Mouse (Mus musculus) CH12F3 (cell line): ENCODE results near the gene AC170998.1.
"Not testable (repeated sequence)": the region's sequence is repeated elsewhere in the genome, so short reads cannot be mapped to it uniquely, and the experiment has no call there.

Experiments
- in situ Hi-C: fragments of 300-500 bp; cut with MboI; formaldehyde crosslinking; loops from 2 replicates; pipeline ENCODE4 v1.14.3; 2020; ENCODE audit warnings: low sequenced_read_pairs

The AC170998.1 gene

DNA sequence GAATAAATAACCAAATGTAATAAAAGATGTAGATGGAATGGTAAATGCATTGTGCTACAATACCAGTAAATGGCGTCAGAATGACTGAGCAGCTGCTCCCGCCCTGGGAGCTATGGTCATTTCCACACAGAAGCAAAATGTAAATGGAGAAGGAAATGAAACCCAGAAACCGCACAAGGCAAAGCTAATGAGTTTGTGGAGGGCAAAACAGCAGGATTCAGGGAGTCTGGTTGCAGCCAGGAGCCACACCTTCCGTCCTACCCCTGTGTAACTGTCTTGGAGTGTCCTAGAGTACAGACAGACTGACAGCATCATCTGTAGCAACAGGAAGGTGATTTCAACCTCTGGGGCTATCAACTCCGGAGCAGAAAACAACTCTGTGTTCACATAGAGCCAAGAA, 30.6 kb downstream of the AC170998.1 start:
- in situ Hi-C loops, result no loop called here

DNA sequence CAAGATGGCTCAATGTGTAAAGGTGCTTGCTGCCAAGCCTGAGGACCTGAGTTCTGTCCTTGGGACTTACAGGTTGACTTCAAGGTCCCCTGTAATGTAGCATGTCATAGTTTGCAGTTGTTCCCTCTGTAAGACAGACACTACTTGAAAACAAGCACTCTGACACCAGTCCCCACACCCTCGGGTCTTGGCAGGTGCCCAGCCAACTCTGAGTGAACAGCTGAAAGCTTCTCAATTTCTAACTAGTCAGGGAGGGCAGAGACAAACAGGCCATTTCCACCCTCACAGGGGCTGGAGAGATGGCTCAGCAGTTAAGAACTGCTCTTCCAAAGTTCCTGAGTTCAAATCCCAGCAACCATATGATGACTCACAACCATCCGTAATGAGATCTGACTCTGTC, 31.6 kb downstream of the AC170998.1 start:
- in situ Hi-C loops, result no loop called here

DNA sequence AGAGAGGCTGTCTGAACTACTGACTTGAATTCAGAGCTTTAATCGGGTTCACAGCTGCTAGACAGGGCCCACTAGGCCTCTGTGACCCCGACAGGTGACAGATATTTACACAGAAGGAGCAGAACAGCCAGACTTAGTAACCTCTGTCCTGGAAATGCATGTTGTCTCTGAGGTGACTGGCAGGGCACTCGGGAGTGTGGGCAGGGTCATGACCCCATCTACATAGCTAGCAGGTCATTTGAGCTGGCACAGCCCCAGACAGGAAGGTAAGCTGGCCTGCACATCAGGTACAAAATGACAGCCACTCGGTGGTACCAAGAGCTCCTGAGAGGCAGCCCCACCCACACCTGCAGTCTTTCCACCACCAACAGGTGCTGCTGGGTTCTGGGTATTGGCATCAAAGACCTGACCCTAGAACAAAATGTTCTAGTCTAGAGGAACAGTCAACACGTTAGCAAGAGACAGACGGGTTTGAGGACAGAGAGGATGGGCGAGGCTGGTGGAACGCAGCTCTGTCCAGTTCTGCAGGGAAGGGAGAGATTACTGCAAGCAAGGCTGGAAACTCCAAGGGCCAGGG, 34.9 kb downstream of the AC170998.1 start:
- in situ Hi-C loops, result no loop called here

DNA sequence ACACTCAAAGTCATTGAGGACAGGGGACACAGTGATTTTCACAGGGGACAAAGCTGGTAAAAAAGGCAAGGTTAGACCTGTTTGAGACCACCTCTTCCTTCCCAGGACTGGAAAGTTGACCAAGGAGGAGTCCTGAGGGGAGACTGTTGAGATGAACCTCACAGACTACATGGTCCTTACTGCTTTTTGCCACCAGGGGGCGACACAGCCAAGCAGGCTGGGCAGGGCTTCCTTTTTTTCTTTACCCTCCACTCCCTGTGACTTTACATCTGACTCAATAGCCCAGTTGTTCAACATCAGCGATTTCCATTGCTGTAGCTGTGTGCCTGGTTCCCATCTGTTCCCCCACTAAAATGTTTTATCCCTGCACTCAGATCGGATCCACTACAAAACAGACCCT, 36.0 kb downstream of the AC170998.1 start:
- in situ Hi-C loops, result no loop called here

DNA sequence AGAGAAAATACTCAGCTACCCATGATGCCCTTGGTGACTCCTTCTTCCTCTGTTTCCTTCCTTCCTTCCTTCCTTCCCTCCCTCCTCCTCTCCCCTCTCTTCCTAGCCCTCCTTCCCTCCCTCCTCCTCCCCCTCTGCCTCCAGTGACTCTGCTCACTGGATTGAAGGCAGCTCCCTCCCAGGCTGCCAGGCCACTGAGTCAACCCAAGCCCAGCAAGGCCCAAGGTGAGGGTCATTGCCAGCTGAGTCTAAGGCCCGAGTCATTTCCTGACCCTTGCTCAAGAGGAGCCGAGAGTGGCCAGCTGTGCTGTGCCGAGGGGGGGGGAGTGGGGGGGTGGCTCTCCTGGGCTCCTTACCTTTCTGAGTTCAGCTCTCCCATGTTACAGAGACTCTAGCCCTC, 40.3 kb downstream of the AC170998.1 start:
- in situ Hi-C loops, result no loop called here

DNA sequence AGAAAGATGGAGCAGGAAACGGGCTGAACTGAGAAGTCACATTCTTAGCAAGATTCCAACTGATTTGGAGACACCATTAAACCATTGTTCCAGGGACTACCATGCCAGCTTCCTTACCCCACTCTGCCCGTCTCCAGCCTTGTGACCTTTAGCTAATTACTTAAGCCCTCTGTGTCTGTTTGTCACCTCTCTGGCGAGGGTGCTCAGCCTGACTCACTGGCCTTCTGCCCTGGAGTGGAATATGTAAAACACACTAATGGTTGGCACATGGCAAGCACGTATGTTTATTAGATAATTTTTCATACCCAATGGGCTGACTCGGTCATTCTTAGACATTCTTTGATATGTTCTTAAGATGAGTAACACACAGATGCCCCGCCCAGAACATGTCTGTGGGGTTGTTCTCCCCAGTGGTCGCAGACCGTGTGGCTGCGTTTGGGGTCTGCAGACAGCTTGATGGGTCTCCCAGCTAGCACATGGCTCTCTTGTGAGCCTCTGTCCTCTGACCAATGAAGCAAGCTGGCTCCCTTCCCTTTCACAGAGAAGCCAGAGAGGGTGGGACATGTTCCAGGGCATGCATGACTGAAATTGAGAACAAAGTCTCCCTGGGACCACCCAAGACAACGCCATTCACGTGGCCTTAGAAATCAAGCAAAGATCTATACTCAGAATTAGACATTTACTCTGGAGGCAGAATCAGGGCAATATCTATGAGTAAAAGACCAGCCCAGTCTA, 41.1 kb downstream of the AC170998.1 start:
- in situ Hi-C loops, result no loop called here

DNA sequence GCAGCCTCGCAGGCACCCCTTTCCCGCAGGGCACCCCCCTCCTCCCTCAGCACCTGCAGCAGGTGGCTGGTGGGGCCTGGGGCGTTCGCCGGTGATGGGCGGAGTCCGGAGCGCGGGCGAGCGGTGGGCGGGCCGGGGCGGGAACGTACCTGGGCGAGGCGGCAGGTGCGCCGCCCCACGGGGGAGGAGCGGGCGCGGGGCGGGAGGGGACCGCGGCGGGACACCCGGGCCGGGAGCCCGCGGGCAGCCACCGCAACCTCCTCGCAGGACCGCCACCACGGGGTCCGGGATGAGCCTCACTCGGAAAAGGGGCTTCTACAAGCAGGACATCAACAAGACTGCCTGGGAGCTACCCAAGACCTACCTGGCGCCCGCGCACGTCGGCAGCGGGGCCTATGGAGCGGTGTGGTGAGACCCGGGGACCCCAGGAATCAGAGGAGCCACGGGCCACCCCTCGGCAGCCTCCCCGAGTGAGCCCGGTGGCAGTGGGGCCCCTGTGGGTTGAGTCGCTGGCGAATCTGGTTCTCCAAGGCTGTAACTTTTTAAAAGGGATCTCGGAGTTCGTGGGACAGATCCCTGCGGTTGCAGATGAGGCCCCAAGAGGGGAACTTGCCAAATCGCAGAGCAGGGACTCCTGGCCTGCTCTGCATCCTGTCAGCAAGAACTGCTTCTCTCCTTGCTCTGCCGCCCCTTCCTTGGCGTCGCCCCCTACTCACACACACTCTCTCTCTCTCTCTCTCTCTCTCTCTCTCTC, 43.4 kb downstream of the AC170998.1 start, which contains the start of gene Mapk13:
Gene Mapk13, plus strand, starts transcription at position 177 of the 754 bp plus-strand sequence.
- in situ Hi-C loops, result no loop called here

DNA sequence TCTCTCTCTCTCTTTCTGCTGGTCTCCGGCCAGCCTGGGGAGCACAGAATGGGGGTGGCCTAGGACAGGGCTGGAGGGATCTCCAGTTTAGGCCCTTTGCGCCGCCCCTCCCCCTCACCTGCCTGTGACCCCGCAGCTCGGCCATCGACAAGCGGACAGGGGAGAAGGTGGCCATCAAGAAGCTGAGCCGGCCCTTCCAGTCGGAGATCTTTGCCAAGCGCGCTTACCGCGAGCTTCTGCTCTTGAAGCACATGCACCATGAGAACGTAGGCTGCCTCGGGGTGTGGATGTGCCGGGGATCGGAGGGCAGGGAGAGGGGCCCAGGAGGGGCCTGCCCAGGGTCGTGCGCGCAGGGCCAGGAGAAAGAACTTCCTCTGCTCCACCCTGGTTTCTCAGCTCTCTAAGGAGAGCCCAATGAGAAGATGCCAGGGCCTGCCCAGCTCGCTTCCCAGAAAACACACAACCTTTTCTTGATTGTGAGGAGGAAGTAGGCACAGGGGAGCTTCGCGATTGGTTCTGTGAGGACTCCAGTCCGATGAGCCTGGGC, 44.1 kb downstream of the AC170998.1 start:
- in situ Hi-C loops, result no loop called here

DNA sequence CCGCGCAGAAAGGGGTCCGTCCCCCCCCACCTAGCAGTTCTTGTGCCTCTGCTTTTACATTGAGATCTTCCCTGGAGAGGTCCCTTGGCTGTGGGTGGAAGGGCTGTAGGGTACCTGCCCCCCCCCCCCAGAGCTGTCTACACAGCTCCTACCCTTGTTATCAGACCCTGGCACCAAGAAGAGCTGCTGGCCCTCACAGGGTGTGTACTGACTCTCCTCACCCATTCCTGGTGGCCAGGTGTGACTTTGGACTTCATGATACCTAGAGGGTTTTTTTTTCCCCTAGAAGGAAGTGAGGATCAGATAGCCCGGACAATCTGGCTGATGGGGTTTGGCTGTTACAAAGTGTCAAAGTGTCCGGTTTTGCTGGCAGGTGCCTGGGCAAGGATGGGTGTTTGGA, 45.4 kb downstream of the AC170998.1 start:
- in situ Hi-C loops, result no loop called here

DNA sequence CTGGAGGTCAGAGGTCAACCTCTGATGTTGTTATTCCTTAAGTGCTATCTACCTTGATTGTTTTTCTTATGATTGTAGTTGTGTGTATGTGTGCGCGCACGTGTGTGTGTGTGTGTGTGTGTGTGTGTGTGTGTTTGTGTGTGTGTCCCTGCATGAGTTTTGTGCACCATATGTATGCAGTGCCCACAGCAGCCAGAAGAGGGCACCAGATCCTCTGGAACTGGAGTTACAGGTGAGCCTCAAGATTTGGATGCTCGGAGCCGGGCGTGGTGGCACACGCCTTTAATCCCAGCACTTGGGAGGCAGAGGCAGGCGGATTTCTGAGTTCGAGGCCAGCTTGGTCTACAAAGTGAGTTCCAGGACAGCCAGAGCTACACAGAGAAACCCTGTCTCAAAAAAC, 48.4 kb downstream of the AC170998.1 start:
- in situ Hi-C loops, result not testable (repeated sequence)

DNA sequence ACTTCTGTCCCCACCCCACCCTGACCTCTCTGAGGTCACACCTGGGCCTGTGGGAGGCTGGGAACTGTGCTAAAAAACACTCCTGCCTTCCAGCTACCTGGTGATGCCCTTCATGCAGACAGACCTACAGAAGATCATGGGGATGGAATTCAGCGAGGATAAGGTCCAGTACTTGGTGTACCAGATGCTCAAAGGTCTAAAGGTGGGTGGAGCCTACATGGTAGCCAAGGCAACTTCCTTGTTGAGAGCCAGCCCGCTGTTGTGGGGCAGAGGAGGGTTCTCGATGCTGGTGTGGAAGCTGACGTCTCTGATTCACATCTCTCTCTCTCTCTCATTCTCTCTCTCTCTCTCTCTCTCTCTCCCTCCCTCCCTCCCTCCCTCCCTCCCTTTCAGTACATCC, 49.3 kb downstream of the AC170998.1 start:
- in situ Hi-C loops, result no loop called here
